Mouse (Mus musculus) T-cell, adult 2 months (primary cell): ENCODE results near the gene Pigv.

Experiments used
- DNase-seq: peaks from one replicate; pipeline ENCODE4 v3.0.0; 2022; ENCODE audit warnings: low spot score

The Pigv gene

DNA sequence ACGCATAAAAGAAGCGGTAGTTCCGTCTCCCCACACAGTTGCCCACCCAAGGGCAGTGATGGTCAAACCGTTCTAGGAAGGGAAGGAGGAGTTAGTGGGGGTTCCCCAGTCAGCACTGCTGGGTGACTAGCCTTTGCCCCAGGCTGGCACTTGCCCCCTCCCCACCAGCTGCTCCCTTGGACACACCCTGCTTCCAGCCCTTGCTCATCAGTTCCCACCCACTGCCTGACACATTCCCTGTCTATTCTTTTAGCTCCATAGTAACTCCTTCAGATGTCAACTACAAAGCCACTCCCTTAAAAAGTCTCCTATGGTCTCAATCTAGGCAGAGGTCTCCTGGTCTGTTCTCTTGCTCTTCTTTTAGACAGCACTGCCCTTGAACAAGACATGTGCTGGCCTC, 58.6 kb downstream of the Pigv start:
- DNase-seq = no peak

GRCm38 (mm10) chr4:133613026-133613425, 59.4 kb downstream of the Pigv start:
- DNase-seq = no peak

- no peak for DNase-seq
These were observed 60.0 kb downstream of the Pigv start for GRCm38 (mm10) chr4:133612416-133612815.

DNA sequence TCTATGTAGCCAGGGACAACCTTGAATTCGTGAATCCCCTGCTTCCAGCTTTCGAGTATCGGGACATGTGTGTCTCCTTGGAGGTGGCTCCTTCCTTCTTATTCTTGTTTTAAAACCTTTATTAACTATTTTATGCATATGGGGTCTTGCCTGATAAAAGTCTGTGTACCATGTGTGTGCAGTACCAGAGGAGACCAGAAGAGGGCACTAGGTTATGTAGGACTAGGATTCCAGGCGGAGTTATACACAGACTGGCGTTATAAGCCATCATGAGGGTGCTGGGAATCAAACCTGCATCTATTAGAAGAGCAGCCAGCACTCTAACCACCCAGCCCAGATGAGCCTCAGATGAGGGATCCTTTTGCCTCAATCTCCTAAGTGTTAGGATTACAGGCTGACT, 60.6 kb downstream of the Pigv start:
- DNase-seq = no peak
